Mouse (Mus musculus): Measurements from ENCODE around the gene Cblb. TPM values are rescaled to one million over a fixed set of nuclear protein-coding genes. Genes with fewer than 3 reads are reported as not detected.

Gene Cblb
- polyA plus RNA-seq, 1 experiment: 1.8 TPM

DNA sequence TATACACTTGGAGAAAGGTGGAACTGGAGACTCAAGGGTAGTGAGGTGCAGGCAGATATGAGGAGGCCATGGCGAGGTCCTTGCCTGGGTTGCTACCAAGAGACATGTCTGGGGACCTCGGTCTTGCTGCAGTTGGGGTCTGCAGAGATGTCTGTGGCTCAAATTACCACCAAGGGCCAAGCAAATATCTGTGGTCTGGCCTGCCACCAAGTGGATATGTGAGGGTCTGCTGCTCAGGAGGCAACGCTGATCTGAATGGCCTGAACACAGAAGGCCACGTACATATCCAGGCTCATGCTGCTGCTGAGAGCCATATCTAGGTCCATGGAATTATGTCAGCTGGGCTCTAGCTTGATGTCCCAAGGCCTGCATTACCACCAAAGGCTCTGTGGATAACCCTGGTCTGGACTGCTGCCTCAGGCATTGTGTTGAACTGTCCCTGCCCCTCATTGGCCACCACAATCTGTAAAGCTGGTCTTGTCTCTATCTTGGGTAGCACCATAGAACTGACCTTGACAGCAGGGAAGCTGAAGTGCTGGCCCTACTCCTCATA lies 212.5 kb downstream of the Cblb start:
- no peak for TF ChIP-seq GATA1 (IDR thresholded peaks at IDR 0.05; ENCODE audit: low read length)

DNA sequence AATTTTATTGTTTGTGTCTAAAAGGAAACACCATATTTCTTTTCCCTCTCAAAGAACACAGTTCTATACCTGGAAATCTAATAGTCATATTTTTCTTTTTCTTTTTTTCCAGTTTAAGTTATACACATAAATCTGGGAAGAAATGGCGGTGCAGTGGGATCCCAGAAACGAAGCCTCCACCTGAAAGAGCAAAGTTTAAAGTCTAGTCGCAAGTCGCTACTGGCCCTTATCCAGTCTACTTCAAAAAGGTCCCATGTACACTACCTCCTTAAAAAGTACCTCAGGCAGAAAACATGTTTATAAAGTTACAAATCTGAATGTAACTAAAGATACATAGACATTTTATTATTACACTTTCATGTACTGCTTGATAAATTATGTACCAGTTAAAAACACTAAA lies 219.2 kb downstream of the Cblb start:
- TF ChIP-seq GATA1 (IDR thresholded peaks at IDR 0.05; ENCODE audit: low read length): no peak

DNA sequence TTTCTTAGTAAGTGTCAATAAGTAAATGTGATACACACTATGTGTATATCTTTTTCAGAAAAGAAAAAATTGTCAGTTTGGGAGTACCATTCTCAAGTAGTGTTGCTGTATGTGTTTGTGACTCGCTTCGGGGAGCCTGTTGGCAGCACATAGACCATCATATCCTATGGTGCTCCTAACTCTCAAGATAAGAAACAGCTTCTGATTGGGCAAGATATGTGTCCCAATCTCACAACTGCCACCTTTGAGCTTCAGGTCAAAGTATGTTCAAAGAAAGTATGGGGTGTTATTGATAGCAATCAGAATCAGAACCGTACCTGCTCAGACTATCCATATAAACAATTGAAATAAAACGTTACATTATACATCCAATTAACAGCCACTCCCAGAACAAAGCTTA lies 219.9 kb downstream of the Cblb start:
- no peak for TF ChIP-seq GATA1 (IDR thresholded peaks at IDR 0.05; ENCODE audit: low read length)

Measured in G1E-ER4 (cell line).